Mouse (Mus musculus): Measurements from ENCODE around the gene AI481877.

GRCm38 (mm10) chr4:59157654-59158053 is 18.9 kb upstream of the AI481877 start:
- TF ChIP-seq CTCF (IDR thresholded peaks at IDR 0.05; ENCODE audit: low read depth, low read length), result no peak
- no peak for TF ChIP-seq POLR2A (IDR thresholded peaks at IDR 0.05; ENCODE audit: insufficient read depth, low read length)
- TF ChIP-seq EP300 (IDR thresholded peaks at IDR 0.05; ENCODE audit: insufficient read depth, low read depth, low read length), result no peak
